Mouse (Mus musculus) liver, postnatal 0 days (tissue): ENCODE results near the gene Ankrd40. TPM values are rescaled to one million over a fixed set of nuclear protein-coding genes. Genes with fewer than 3 reads are reported as not detected.

Experiments
- ATAC-seq: fragments of 200-750 bp; cut with Nextera tagmentation; 2 replicates; pipeline ENCODE4 v1.8.0; 2017; ENCODE audit warnings: mild to moderate bottlenecking, moderate library complexity
- DNase-seq: peaks from one replicate; pipeline ENCODE4 v3.0.0-alpha.2; 2016
- H3K27ac ChIP-seq: fragments of 300-500 bp; sonication (generic); 2 replicates; pipeline ENCODE4 v1.5.1; 2014; ENCODE audit warnings: antibody characterized with exemption, moderate library complexity, mild to moderate bottlenecking, low read depth
- H3K27me3 ChIP-seq: fragments of 300-500 bp; sonication (generic); 2 replicates; pipeline ENCODE4 v1.6.1; 2014; ENCODE audit warnings: low read length, control low read depth, mixed read lengths; ENCODE audit not compliant: insufficient read depth
- H3K36me3 ChIP-seq: fragments of 300-500 bp; sonication (generic); replicated peaks from 2 replicates; pipeline ENCODE4 v1.6.1; 2014; ENCODE audit warnings: mild to moderate bottlenecking, control low read depth, low read length, moderate library complexity, mixed read lengths; ENCODE audit not compliant: insufficient read depth
- H3K4me1 ChIP-seq: fragments of 300-500 bp; sonication (generic); 2 replicates; pipeline ENCODE4 v1.6.1; 2014; ENCODE audit warnings: antibody characterized with exemption, mild to moderate bottlenecking, control low read depth; ENCODE audit not compliant: insufficient read depth
- H3K4me2 ChIP-seq: fragments of 300-500 bp; sonication (generic); 2 replicates; pipeline ENCODE4 v1.6.1; 2014; ENCODE audit warnings: low read depth, mild to moderate bottlenecking, low read length, moderate library complexity, mixed read lengths
- H3K4me3 ChIP-seq: fragments of 300-500 bp; sonication (generic); 2 replicates; pipeline ENCODE4 v1.5.1; 2014; ENCODE audit warnings: low read depth, low read length
- H3K9ac ChIP-seq: fragments of 300-500 bp; sonication (generic); replicated peaks from 2 replicates; pipeline ENCODE4 v1.6.1; 2014; ENCODE audit warnings: mild to moderate bottlenecking, moderate library complexity
- H3K9me3 ChIP-seq: fragments of 300-500 bp; sonication (generic); 2 replicates; pipeline ENCODE4 v1.6.1; 2016; ENCODE audit warnings: mild to moderate bottlenecking, control low read depth, low read length, mixed read lengths
- CTCF ChIP-seq: sonication (generic); IDR thresholded peaks from 2 replicates; pipeline ENCODE4 v1.5.1; 2016; ENCODE audit warnings: antibody characterized with exemption, low read depth
- EP300 ChIP-seq: IDR thresholded peaks from 2 replicates; pipeline ENCODE4 v1.6.1; 2016; ENCODE audit warnings: antibody characterized with exemption, low read depth, mild to moderate bottlenecking
- whole genome bisulfite sequencing: fragments of 180-500 bp; shearing (Covaris S2); extraction: QIAGEN DNeasy Blood & Tissue Kit; methylation state at CpG from one replicate; pipeline ENCODE4 v1.1.7; 2014; ENCODE audit not compliant: insufficient replicate concordance; 5-methylcytosine and 5-hydroxymethylcytosine counted together
- polyA plus RNA-seq: library from polyadenylated mRNA; unstranded; fragments of >200 nt; fragmentation: Nextera tagmentation; extraction: Ambion mirVana; gene quantifications from 2 replicates; pipeline ENCODE4 v1.2.1, GENCODE M21; 2015

The Ankrd40 gene
- polyA plus RNA-seq, 1 experiment from 2014 or later = 8.5 TPM

GRCm38 (mm10) chr11:94347063-94347575, 19.3 kb downstream of the Ankrd40 start:
- no peak overlapping the region for H3K4me2 ChIP-seq
- ATAC-seq (peak; percentile 58), DNase-seq (no peak)
- H3K9me3 ChIP-seq = no peaks in the 10 kb centered on the region
- H3K36me3 ChIP-seq = no peaks in the 10 kb centered on the region
- no peak overlapping the region for H3K9ac ChIP-seq
- no peak overlapping the region for H3K4me3 ChIP-seq
- H3K27ac ChIP-seq = no peak overlapping the region
- H3K27me3 ChIP-seq = no peaks in the 10 kb centered on the region
- WGBS = 71% methylated on average over 7 of the region's 7 CpGs
- no peak for TF ChIP-seq CTCF
- TF ChIP-seq EP300 = no peak
- peaks cover 17% of the 10 kb centered on the region; the same call in 1 of the 2 replicates for H3K4me1 ChIP-seq

DNA sequence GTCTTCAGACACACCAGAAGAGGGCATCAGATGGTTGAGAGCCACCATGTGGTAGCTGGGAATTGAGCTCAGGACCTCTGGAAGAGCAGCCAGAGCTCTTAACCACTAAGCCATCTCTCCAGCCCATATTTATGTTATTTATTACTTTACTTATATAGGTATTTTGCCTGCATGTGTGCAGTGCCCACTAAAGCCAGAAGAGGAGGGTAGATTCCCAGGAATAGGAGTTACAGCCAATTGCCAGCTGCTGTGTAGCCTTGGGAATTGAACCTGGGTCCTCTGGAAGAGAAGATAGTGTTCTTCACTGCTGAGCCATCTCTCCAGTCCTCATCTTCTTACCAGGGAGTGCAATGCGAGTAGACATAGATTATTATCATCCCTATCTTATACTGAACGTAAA, 22.0 kb downstream of the Ankrd40 start:
- peaks cover 14% of the 10 kb centered on the region; the same call in 1 of the 2 replicates for H3K4me1 ChIP-seq
- WGBS = 35% methylated on average over 2 of the region's 2 CpGs
- no peaks in the 10 kb centered on the region for H3K27me3 ChIP-seq
- TF ChIP-seq EP300 (no peak), CTCF (peak; percentile 38; the same call in 1 of the 2 replicates)
- H3K4me3 ChIP-seq = no peak overlapping the region
- no peaks in the 10 kb centered on the region for H3K36me3 ChIP-seq
- no peak for ATAC-seq
- no peak overlapping the region for H3K27ac ChIP-seq
- no peak for DNase-seq
- H3K9me3 ChIP-seq = no peaks in the 10 kb centered on the region
- no peak overlapping the region for H3K4me2 ChIP-seq
- no peak overlapping the region for H3K9ac ChIP-seq

DNA sequence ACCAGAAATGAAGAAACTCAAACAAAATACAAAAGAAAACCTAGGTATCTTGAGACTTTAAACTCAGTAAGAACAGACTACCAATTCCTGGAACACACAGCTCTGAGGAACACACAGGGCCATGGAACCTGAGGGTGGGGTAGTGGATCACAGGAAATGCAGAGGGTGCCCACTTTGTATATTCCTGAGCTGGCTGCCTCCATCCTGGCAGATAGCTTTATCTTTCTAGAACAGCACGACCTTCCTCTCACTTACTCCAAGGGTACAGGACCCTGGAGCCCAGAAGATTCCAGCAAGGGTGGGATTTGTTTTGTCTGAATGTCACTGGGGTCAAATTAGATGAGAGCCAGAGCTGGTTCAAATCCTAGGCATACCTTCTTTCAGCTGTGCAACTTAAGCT, 22.5 kb downstream of the Ankrd40 start:
- H3K9me3 ChIP-seq = no peaks in the 10 kb centered on the region
- H3K9ac ChIP-seq = no peak overlapping the region
- 35% methylated on average over 1 of the region's 1 CpGs for WGBS
- H3K4me3 ChIP-seq = no peak overlapping the region
- no peak for ATAC-seq
- peaks cover 14% of the 10 kb centered on the region; the same call in 1 of the 2 replicates for H3K4me1 ChIP-seq
- peak overlapping the region; percentile 29 for H3K27ac ChIP-seq
- no peak for TF ChIP-seq EP300
- TF ChIP-seq CTCF = no peak
- H3K4me2 ChIP-seq = peak overlapping the region; percentile 40; the same call in 1 of the 2 replicates
- no peak for DNase-seq
- no peaks in the 10 kb centered on the region for H3K36me3 ChIP-seq
- no peaks in the 10 kb centered on the region for H3K27me3 ChIP-seq

GRCm38 (mm10) chr11:94351094-94351493, 23.3 kb downstream of the Ankrd40 start:
- ATAC-seq (peak; percentile 40; the same call in 1 of the 2 replicates), DNase-seq (no peak)
- no peaks in the 10 kb centered on the region for H3K9me3 ChIP-seq
- H3K4me2 ChIP-seq = peak overlapping the region; percentile 40
- peaks cover 14% of the 10 kb centered on the region; the same call in 1 of the 2 replicates for H3K4me1 ChIP-seq
- no peaks in the 10 kb centered on the region for H3K36me3 ChIP-seq
- peak overlapping the region; percentile 29 for H3K27ac ChIP-seq
- TF ChIP-seq CTCF (peak; percentile 10; the same call in 1 of the 2 replicates), EP300 (peak; percentile 51; the same call in 1 of the 2 replicates)
- 26% methylated on average over 3 of the region's 3 CpGs for WGBS
- no peak overlapping the region for H3K9ac ChIP-seq
- H3K4me3 ChIP-seq = no peak overlapping the region
- H3K27me3 ChIP-seq = no peaks in the 10 kb centered on the region

GRCm38 (mm10) chr11:94355521-94356217, 27.9 kb downstream of the Ankrd40 start:
- no peaks in the 10 kb centered on the region for H3K9me3 ChIP-seq
- TF ChIP-seq EP300 (no peak), CTCF (no peak)
- H3K27me3 ChIP-seq = 0 out of 2 replicates have a peak, but pooled peaks cover 2% of the 10 kb centered on the region
- no peaks in the 10 kb centered on the region for H3K36me3 ChIP-seq
- H3K27ac ChIP-seq = no peak overlapping the region
- H3K9ac ChIP-seq = no peak overlapping the region
- no peak overlapping the region for H3K4me3 ChIP-seq
- ATAC-seq (no peak), DNase-seq (no peak)
- WGBS = 73% methylated on average over 9 of the region's 9 CpGs
- peaks cover 2% of the 10 kb centered on the region; the same call in 1 of the 2 replicates for H3K4me1 ChIP-seq
- no peak overlapping the region for H3K4me2 ChIP-seq

DNA sequence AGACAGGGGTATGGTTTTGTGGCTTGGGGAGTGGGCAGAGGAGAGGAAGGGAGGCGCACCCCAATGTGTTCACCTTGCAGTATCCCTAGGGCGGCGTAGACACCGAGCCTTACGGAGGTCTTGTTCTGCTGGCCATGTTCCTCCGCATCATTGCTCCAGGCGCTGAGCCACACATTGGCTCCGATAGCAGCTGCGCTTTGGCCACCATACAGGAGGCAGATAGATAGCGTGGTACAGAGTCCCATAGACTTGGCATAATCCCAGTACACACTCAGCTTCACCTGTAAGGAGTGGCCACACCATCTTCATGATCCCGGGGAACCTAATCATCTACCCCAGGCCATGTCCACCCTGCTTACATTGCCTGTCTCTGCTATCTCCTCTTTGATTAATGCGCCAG, 31.4 kb downstream of the Ankrd40 start:
- 0 out of 2 replicates have a peak, but pooled peaks cover 2% of the 10 kb centered on the region for H3K27me3 ChIP-seq
- no peak overlapping the region for H3K9ac ChIP-seq
- H3K9me3 ChIP-seq = no peaks in the 10 kb centered on the region
- ATAC-seq = no peak
- no peak overlapping the region for H3K4me2 ChIP-seq
- DNase-seq = no peak
- no peaks in the 10 kb centered on the region for H3K4me1 ChIP-seq
- no peaks in the 10 kb centered on the region for H3K36me3 ChIP-seq
- 89% methylated on average over 12 of the region's 12 CpGs for WGBS
- H3K27ac ChIP-seq = no peak overlapping the region
- TF ChIP-seq EP300 (no peak), CTCF (no peak)
- no peak overlapping the region for H3K4me3 ChIP-seq
